Mouse (Mus musculus): ENCODE measurements around the gene Crebbp. TPM values are rescaled to one million over a fixed set of nuclear protein-coding genes. Genes with fewer than 3 reads are reported as not detected.

Crebbp gene
- total RNA-seq, 2 experiments from 2014 or later = 87.2 to 91.1 TPM

GRCm38 (mm10) chr16:4031441-4032274 lies 182.1 kb downstream of the Crebbp start:
- no peak for TF ChIP-seq CTCF (conservative IDR thresholded peaks at IDR 0.05)
- Histone ChIP-seq H3K27ac (no peak overlapping the region), H3K4me3 (no peak overlapping the region)
- DNase-seq (ENCODE audit: low spot score in 2 of 2) = no peak

Small RNA genes lying within 50 kb of the gene (microRNA-seq; reads per million reads assigned to microRNA genes)
- gene Gm23413 = 0 reads per million in 2 experiments

Other genes with a start within 250 kb of the Crebbp start
- 1 to 10 TPM; 1.6 to 2.5 TPM for gene Nlrc3, start 237.4 kb downstream of the Crebbp start, total RNA-seq (2021)
- gene Slx4, start 210.2 kb downstream of the Crebbp start, total RNA-seq (2021) = 10 to 100 TPM; 39.6 to 44.0 TPM
- gene Dnase1, start 177.1 kb downstream of the Crebbp start, total RNA-seq (2021) = not detected
- 10 to 100 TPM; 70.7 to 70.9 TPM for gene Trap1, start 136.2 kb downstream of the Crebbp start, total RNA-seq (2021)
- gene Adcy9, start 206.5 kb upstream of the Crebbp start, total RNA-seq (2021) = 100 to 1,000 TPM; 104 to 109 TPM

Measured in layer of hippocampus, adult 2 months (tissue).